Mouse (Mus musculus) regulatory T cell (primary cell): ENCODE results near the gene Zfp986.

ENCODE experiments used
- in situ Hi-C: fragments of 300-600 bp; cut with MboI, MseI; formaldehyde crosslinking; loops from one replicate; pipeline ENCODE4 v1.15.1; 2025; ENCODE audit warnings: high pct_unique_total_duplicates

The Zfp986 gene

GRCm38 (mm10) chr4:145868494-145868893, at the start of gene Zfp986:
Gene Zfp986 (plus strand): TSS chr4:145868794.
- in situ Hi-C loops: loop anchor here (25.0 kb wide), 2 partner anchors 431 to 1644 kb away; no protein-coding TSS in a partner anchor

DNA sequence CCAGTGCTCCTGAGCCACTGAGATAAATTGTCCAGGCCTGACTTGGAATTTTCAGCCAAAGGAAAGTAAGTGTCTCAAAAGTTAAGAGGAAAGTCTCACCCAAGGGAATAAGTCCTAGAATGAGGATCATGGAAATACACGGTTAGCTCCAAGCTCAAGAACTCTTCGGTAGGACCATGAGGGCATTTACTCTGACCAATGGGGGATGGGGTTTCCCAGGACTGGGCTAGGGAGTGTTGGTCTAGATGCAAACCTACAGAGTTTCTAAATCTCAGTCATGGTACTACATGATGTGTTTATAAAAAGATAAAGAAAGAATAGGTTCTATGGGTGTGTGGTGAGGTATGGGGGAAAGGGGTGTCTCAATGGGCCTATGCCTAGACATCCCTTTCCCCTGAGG, 48.6 kb upstream of the Zfp986 start:
- in situ Hi-C loops: loop anchor here (5.0 kb wide), 2 partner anchors 632 to 1347 kb away; no protein-coding TSS in a partner anchor

DNA sequence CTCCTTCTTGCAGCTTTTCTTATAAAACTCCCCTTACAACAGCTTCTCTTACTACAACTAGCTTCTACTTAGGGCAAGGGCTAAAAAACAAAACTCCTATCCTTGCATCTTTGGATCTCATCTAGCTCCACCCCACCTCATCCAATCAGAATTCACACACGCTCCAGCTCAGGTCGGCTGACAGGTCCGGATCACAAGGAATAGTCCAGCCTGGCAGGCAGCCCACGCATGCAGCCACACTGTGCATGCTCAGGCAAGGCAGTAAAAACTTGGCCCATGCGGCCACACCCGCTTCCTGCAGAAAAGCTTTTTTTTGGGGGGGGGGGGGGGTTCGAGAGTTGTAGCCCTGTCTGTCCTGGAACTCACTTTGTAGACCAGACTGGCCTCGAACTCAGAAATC, 43.0 kb upstream of the Zfp986 start:
- in situ Hi-C loops: loop anchor here (25.0 kb wide), 2 partner anchors 912 to 1112 kb away; no protein-coding TSS in a partner anchor

GRCm38 (mm10) chr4:145831328-145832062, 37.1 kb upstream of the Zfp986 start:
- in situ Hi-C loops: loop anchor here (25.0 kb wide), 2 partner anchors 906 to 1106 kb away; no protein-coding TSS in a partner anchor

- in situ Hi-C loops: loop anchor here (25.0 kb wide), 2 partner anchors 901 to 1101 kb away; no protein-coding TSS in a partner anchor
Measured at GRCm38 (mm10) chr4:145836300-145836862, 32.2 kb upstream of the Zfp986 start.

DNA sequence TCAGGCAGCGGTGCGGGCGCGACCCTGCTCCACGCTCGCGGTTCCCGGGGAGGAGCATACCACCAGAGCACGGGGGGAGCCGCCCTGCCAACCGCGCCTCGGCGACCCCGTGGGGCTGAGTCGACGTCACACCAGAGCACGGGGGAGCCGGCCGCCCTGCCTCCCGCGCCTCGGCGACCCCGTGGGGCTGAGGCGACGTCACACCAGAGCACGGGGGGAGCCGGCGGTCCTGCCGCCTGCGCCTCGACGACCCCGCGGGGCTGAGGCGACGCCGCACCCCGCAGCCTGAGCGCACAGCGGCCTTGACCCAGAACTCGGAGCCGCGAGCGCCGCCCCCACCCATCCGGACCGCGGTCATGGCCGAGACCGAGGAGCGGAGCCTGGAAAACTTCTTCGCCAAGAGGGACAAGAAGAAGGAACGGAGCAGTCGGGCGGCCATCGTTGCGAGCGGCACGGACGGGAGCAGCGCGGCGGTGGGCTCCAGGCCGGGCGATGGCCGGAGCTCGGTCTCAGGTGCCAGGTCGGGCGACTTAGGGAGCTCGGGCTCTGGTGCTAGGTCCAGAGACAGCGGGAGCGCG, 31.6 kb upstream of the Zfp986 start:
- in situ Hi-C loops: loop anchor here (25.0 kb wide), 2 partner anchors 900 to 1100 kb away; no protein-coding TSS in a partner anchor

- in situ Hi-C loops: loop anchor here (25.0 kb wide), 2 partner anchors 891 to 1091 kb away; no protein-coding TSS in a partner anchor
Measured at GRCm38 (mm10) chr4:145846793-145847192, 21.8 kb upstream of the Zfp986 start.

- in situ Hi-C loops: loop anchor here (25.0 kb wide), 2 partner anchors 889 to 1089 kb away; no protein-coding TSS in a partner anchor
Measured at GRCm38 (mm10) chr4:145848183-145848890, 20.3 kb upstream of the Zfp986 start.

DNA sequence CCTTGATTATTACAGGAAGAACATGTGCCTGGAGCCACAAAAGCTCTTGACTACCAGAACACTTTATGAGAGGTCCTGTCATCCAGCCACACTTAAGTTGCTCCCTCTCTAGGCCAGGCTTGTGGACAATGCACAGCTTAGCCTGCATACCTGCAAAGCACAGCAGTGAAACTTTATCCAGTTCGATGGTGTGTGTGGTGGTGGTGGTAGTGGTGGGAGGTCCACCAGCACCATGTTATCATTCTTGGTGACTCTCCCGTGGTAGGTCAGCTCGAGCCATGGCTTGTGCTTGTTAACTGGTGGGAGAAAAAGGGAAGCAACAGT, 19.7 kb upstream of the Zfp986 start:
- in situ Hi-C loops: loop anchor here (25.0 kb wide), 2 partner anchors 888 to 1088 kb away; no protein-coding TSS in a partner anchor

DNA sequence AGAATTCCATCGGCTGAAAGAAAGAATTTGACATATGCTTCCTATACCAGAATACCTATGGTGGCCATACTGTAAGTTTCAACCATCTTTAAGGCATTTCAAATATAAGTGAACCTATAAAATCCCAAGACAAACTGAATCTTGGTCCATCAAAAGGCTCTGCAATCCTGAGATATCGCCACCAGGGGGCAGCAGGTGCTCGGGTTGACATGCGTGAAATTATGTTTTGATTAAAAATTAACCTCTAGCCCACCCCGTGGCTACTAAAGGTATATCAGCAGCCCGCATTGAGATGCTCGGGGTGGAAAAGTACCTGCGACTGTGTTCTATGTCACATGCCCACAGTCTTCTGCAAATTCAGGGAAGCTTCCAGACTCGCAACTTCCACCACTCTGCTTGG, 17.2 kb upstream of the Zfp986 start:
- in situ Hi-C loops: loop anchor here (5.0 to 25.0 kb wide), 3 partner anchors 414 to 1661 kb away; no protein-coding TSS in a partner anchor

DNA sequence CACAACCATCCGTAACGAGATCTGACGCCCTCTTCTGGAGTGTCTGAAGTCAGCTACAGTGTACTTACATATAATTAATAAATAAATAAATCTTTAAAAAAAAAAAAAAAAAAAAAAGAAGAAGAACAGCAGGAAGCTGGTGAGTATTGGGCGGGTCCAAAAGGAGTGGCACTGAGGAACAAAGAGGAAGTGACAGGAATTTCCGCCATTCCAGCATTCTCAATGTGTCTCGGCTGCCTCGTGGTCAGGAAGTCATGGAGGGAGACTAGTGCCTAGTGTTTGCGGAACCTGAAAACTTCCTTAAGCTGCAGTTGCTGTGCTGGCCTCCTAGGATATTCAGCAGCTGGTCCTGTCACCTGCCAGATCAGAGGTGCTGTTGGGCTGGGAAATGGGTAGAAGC, 4.7 kb upstream of the Zfp986 start:
- in situ Hi-C loops: loop anchor here (5.0 to 25.0 kb wide), 3 partner anchors 427 to 1648 kb away; no protein-coding TSS in a partner anchor
